Mouse (Mus musculus): ENCODE results near the gene Lrrc27.

Lrrc27 gene

GRCm38 (mm10) chr7:139285295-139285943, 72.6 kb downstream of the Lrrc27 start:
- in situ Hi-C loops (cut with MboI; ENCODE audit: low pct_unique_long_range_greater_than_20kb in 1 of 2, low sequenced_read_pairs in 2 of 2, unreplicated experiment in 1 of 2), result no loop called here

GRCm38 (mm10) chr7:139288540-139288939, 75.8 kb downstream of the Lrrc27 start:
- in situ Hi-C loops (cut with MboI; ENCODE audit: low pct_unique_long_range_greater_than_20kb in 1 of 2, low sequenced_read_pairs in 2 of 2, unreplicated experiment in 1 of 2), result no loop called here
